Mouse (Mus musculus) inflammation-experienced regulatory T-cells, adult 16 weeks (primary cell): ENCODE measurements around the gene B3galt1. TPM values are rescaled to one million over a fixed set of nuclear protein-coding genes. Genes with fewer than 3 reads are reported as not detected.

ENCODE experiments used
- polyA plus RNA-seq: library from polyadenylated mRNA; unstranded; fragments of 100-300 nt; shearing (Covaris generic); gene quantifications from one replicate; pipeline ENCODE4 v1.2.1, GENCODE M21; 2017

B3galt1 gene
- polyA plus RNA-seq, result 0.22 TPM

DNA sequence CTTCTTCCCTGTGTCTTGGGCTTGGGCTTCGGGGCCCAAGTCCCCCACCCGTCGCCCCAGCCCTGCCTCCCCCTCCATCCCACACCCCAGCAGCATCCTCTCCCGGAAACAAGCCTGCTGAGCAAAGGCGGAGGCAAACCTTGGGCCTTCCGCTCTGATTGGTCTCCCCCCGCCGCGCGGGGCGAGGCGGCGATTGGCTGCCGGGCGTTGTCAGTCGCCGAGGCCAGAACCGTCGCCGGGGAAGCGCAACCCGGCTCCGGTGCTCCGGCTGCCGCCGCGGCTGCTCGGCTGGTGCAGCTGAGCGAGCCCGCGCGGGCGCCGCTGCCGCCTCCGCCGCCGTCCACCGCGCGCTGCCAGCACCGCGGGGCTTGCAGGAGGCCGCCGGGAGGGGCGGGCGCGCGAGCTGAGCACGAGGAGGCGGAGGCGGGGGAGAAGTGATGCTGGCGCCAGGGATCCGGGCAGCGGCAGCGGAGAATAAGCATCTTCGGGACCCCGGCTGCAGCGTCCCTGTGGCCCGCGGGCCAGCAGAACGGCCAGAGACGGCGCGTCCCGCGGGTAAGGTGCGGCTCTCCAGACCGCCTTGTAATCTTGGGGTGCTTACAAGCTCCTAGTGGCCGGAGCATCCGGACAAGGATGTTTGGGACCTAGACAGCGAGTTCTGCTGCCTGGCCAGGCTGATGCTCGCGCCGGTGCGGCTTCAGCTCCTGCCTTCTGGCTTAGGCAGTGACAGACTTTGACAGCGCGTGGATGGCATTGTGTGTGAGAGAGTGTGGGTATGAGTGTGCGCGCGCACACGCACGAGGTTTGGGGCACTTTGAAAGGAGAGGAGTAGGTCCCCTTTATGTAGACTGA is at the start of gene B3galt1:
B3galt1 (plus strand) TSS at position 392 of the 852 bp plus-strand sequence.

Other genes with a start within 250 kb of the B3galt1 start
- gene Gm21830, start 152.1 kb upstream of the B3galt1 start, polyA plus RNA-seq, result not detected
- not detected for gene Gm26727, start 132.7 kb upstream of the B3galt1 start, polyA plus RNA-seq
- not detected for gene Xirp2, start 119.9 kb upstream of the B3galt1 start, polyA plus RNA-seq